Mouse (Mus musculus): ENCODE data around the gene Usp36. TPM values are rescaled to one million over a fixed set of nuclear protein-coding genes. Genes with fewer than 3 reads are reported as not detected.
"Not testable (repeated sequence)": the region's sequence is repeated elsewhere in the genome, so short reads cannot be mapped to it uniquely, and the experiment has no call there.

The Usp36 gene
- polyA plus RNA-seq, 1 experiment, result 19.0 TPM

DNA sequence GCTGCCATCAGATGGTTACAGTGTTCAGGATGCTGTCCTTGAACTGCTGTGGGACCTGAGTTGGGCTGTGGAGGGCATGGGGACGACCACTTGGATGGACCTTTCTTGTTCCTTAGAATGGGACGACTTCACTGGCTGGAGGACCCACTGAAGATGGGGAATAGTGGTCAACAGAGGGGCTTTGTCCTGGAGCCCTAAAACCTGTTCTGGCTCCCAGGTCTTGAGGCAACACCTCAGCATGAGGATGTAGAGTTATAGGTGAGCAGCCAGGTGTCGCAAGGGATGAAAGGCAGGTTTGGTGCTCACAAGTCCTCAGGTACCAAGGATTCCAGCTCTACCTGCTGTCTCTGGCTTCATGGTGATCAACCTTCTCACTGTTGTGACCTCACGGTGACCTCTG, 36.4 kb upstream of the Usp36 start:
- peaks cover 14% of the 10 kb centered on the region for H3K4me1 ChIP-seq (ENCODE audit: control insufficient read depth, insufficient read depth, low read length)
- 90% methylated on average over 4 of the region's 4 CpGs for WGBS
- TF ChIP-seq CTCF (IDR thresholded peaks at IDR 0.05; ENCODE audit: insufficient read depth, low read length) (no peak), POLR2A (IDR thresholded peaks at IDR 0.05; ENCODE audit: borderline replicate concordance, extremely low read depth, low read depth, low read length) (no peak)
- H3K4me3 ChIP-seq (replicated peaks; ENCODE audit: extremely low read depth, low read depth, low read length), result no peak overlapping the region
- no peak for DNase-seq

GRCm38 (mm10) chr11:118324541-118324940, 34.5 kb upstream of the Usp36 start:
- TF ChIP-seq CTCF (IDR thresholded peaks at IDR 0.05; ENCODE audit: insufficient read depth, low read length) (no peak), POLR2A (IDR thresholded peaks at IDR 0.05; ENCODE audit: borderline replicate concordance, extremely low read depth, low read depth, low read length) (no peak)
- Histone ChIP-seq H3K4me1 (ENCODE audit: control insufficient read depth, insufficient read depth, low read length) (peaks cover 14% of the 10 kb centered on the region), H3K4me3 (replicated peaks; ENCODE audit: extremely low read depth, low read depth, low read length) (no peak overlapping the region)
- WGBS, result 48% methylated on average over 5 of the region's 5 CpGs
- DNase-seq, result no peak

DNA sequence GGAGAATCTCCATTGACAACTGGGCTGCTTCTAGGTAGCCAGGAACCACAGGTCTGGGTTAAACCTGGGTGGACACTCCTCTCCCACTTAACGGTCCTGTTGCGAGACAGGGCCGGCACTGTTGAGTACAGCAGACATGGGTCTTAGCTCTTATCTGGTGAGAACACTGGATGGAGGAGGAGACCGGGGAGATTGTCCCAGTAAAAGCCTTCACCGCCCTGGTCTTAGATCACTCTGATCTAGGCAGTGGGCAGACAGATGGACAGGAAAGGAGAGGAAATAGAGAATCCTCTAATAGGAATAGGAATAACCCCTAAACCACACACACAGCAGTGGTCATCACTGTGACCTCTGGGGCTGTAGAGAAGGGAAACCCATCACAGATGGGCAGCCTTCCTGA, 33.9 kb upstream of the Usp36 start:
- TF ChIP-seq POLR2A (IDR thresholded peaks at IDR 0.05; ENCODE audit: borderline replicate concordance, extremely low read depth, low read depth, low read length) (no peak), CTCF (IDR thresholded peaks at IDR 0.05; ENCODE audit: insufficient read depth, low read length) (no peak)
- H3K4me3 ChIP-seq (replicated peaks; ENCODE audit: extremely low read depth, low read depth, low read length), result no peak overlapping the region

DNA sequence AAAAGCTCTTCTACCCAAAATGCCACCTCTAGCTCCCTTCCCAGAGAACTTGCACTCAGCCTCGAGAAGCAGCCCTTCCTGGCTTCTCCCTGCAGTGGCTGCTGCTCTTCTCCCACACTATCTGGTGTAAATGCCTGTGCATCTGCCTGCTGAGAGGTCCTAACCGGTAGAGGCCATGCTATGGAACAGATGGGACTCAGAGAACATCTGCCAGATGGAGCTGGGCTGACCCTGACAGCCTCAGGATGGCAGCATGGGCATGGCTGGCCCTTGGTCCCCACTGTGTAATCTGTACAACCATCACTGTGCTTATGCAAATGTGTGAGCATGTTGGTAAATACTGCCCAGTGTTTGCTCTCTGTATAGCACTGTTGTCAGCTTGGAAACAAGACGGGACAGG, 32.6 kb upstream of the Usp36 start:
- peaks cover 10% of the 10 kb centered on the region for H3K4me1 ChIP-seq (ENCODE audit: control insufficient read depth, insufficient read depth, low read length)
- no peak for TF ChIP-seq CTCF (IDR thresholded peaks at IDR 0.05; ENCODE audit: insufficient read depth, low read length)
- no peak for TF ChIP-seq POLR2A (IDR thresholded peaks at IDR 0.05; ENCODE audit: borderline replicate concordance, extremely low read depth, low read depth, low read length)

More for the DNA sequence above, 33.9 kb upstream of the Usp36 start:
- H3K4me1 ChIP-seq (ENCODE audit: control insufficient read depth, insufficient read depth, low read length), result peaks cover 14% of the 10 kb centered on the region
- 62% methylated on average over 5 of the region's 5 CpGs for WGBS
- DNase-seq, result no peak

DNA sequence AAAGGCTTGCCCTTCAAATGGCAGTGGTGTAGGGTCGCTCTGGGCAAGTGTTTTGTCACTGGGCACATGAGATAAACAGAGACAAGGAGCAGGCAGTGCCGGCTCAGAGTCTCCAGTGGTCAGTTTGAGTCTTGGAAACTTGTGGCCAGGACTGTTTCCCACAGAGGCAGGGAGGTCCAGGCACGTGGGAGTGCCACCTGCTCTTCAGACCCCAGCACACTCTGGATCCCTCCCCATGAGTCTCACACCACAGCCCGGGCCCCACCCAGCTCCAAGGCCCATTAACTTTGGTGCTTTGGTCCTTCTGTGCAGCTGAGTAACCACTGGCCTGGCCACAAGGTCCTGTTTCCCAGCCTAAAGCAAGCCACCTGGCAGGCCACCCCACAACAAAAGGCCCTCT, 31.9 kb upstream of the Usp36 start:
- WGBS, result 56% methylated on average over 4 of the region's 4 CpGs
- DNase-seq, result no peak
- no peak overlapping the region for H3K4me3 ChIP-seq (replicated peaks; ENCODE audit: extremely low read depth, low read depth, low read length)
- H3K4me1 ChIP-seq (ENCODE audit: control insufficient read depth, insufficient read depth, low read length), result peaks cover 4% of the 10 kb centered on the region
- TF ChIP-seq POLR2A (IDR thresholded peaks at IDR 0.05; ENCODE audit: borderline replicate concordance, extremely low read depth, low read depth, low read length) (no peak), CTCF (IDR thresholded peaks at IDR 0.05; ENCODE audit: insufficient read depth, low read length) (no peak)

More for the DNA sequence above, 32.6 kb upstream of the Usp36 start:
- no peak overlapping the region for H3K4me3 ChIP-seq (replicated peaks; ENCODE audit: extremely low read depth, low read depth, low read length)
- WGBS, result 34% methylated on average over 3 of the region's 3 CpGs
- no peak for DNase-seq

GRCm38 (mm10) chr11:118321500-118321899, 31.5 kb upstream of the Usp36 start:
- Histone ChIP-seq H3K4me3 (replicated peaks; ENCODE audit: extremely low read depth, low read depth, low read length) (no peak overlapping the region), H3K4me1 (ENCODE audit: control insufficient read depth, insufficient read depth, low read length) (peaks cover under 1% of the 10 kb centered on the region)
- no peak for TF ChIP-seq POLR2A (IDR thresholded peaks at IDR 0.05; ENCODE audit: borderline replicate concordance, extremely low read depth, low read depth, low read length)
- no peak for TF ChIP-seq CTCF (IDR thresholded peaks at IDR 0.05; ENCODE audit: insufficient read depth, low read length)
- no peak for DNase-seq
- 83% methylated on average over 7 of the region's 7 CpGs for WGBS

DNA sequence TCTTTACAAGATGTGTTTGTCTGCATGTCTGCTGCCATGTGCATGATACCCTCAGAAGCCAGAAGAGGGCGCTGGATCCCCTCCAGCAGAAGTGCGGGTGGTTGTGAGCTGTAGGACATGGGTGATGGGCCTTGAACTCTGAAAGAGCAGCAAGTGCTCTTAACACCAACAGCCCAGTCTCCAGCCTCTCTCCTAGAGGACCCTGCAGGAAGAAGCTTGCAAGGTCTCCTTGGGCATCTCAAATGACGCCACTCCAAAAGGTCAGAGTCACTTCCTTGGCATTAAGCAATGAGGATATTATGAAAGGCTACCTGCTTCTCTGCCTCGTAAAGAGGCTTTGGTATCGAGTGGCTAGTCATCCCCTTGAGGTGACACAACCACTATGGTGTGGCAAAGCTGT, 28.6 kb upstream of the Usp36 start:
- H3K4me3 ChIP-seq (replicated peaks; ENCODE audit: extremely low read depth, low read depth, low read length), result no peak overlapping the region
- no peak for TF ChIP-seq POLR2A (IDR thresholded peaks at IDR 0.05; ENCODE audit: borderline replicate concordance, extremely low read depth, low read depth, low read length)
- TF ChIP-seq CTCF (IDR thresholded peaks at IDR 0.05; ENCODE audit: insufficient read depth, low read length), result peak; percentile 81
- 46% methylated on average over 5 of the region's 5 CpGs for WGBS
- DNase-seq, result peak; percentile 46
- H3K4me1 ChIP-seq (ENCODE audit: control insufficient read depth, insufficient read depth, low read length), result no peaks in the 10 kb centered on the region; the same call in 1 of the 2 replicates

GRCm38 (mm10) chr11:118317129-118317528, 27.1 kb upstream of the Usp36 start:
- TF ChIP-seq CTCF (IDR thresholded peaks at IDR 0.05; ENCODE audit: insufficient read depth, low read length), result peak; percentile 96
- TF ChIP-seq POLR2A (IDR thresholded peaks at IDR 0.05; ENCODE audit: borderline replicate concordance, extremely low read depth, low read depth, low read length), result no peak
- Histone ChIP-seq H3K4me3 (replicated peaks; ENCODE audit: extremely low read depth, low read depth, low read length) (no peak overlapping the region), H3K4me1 (ENCODE audit: control insufficient read depth, insufficient read depth, low read length) (no peaks in the 10 kb centered on the region)
- DNase-seq, result peak; percentile 56
- 22% methylated on average over 7 of the region's 7 CpGs for WGBS

DNA sequence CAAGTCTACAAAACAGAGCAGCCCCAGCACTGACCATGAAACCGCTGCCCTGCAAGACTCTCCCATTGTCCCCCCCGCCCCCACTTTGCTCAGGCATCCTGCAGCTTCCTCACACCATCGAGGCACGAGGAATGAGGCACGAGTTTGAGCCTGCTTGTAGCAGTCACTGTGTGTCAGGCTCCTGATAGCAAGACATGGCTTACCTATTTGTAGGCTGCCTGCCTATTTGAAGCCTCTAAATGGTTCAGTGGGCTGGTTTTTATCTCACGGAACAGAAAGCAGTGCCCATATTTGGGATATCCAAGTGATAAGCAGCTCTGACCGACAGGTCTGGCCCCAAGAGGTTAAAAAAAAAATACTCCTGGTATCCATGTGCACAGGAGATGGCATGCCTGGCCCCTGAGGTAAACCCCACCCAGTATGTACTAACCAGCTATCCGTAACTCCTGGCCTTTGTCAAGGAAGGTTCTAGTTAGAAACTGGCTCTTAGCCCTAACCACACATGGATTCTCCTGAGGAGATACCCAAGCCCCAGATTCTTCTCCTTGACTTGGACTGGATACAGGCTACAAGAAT, 26.3 kb upstream of the Usp36 start:
- H3K4me3 ChIP-seq (replicated peaks; ENCODE audit: extremely low read depth, low read depth, low read length), result no peak overlapping the region
- WGBS, result 85% methylated on average over 8 of the region's 8 CpGs
- TF ChIP-seq CTCF (IDR thresholded peaks at IDR 0.05; ENCODE audit: insufficient read depth, low read length) (no peak), POLR2A (IDR thresholded peaks at IDR 0.05; ENCODE audit: borderline replicate concordance, extremely low read depth, low read depth, low read length) (no peak)
- DNase-seq, result no peak
- no peaks in the 10 kb centered on the region for H3K4me1 ChIP-seq (ENCODE audit: control insufficient read depth, insufficient read depth, low read length)

DNA sequence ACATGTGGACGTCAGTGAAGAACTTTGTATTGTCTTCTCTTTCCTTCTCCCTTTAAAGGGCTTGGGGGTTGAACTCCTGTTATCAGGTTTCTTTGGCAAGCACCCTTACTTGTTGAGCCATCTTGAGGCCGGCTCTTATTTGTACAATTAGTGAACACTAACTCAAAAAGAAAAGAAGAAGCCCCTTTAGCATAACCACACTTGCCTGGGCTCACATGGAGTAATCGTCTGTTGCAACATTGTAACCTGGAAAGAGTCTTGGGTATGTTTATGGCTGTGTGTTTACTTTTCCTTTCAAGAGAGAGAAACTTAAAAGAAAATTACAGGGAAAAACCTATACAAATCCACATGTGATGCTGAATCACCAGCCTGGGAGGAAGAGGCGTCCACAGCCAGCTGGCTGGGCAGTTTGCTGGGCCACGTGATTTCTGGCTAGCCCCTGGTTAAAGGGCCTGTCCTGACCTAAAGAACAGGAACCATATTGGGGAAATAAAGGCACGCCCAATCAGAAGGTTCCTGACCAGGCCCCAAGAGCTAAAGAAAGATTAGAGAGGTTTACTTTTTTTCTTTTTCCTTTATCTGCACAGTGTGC, 22.2 kb upstream of the Usp36 start:
- 52% methylated on average over 6 of the region's 6 CpGs for WGBS
- no peak overlapping the region for H3K4me3 ChIP-seq (replicated peaks; ENCODE audit: extremely low read depth, low read depth, low read length)
- no peaks in the 10 kb centered on the region for H3K4me1 ChIP-seq (ENCODE audit: control insufficient read depth, insufficient read depth, low read length)
- no peak for DNase-seq
- TF ChIP-seq POLR2A (IDR thresholded peaks at IDR 0.05; ENCODE audit: borderline replicate concordance, extremely low read depth, low read depth, low read length) (no peak), CTCF (IDR thresholded peaks at IDR 0.05; ENCODE audit: insufficient read depth, low read length) (no peak)

GRCm38 (mm10) chr11:118307962-118308361, 17.9 kb upstream of the Usp36 start:
- H3K4me1 ChIP-seq (ENCODE audit: control insufficient read depth, insufficient read depth, low read length); H3K4me3 ChIP-seq (replicated peaks; ENCODE audit: extremely low read depth, low read depth, low read length); DNase-seq: not testable (repeated sequence)
- 91% methylated on average over 2 of the region's 2 CpGs for WGBS

DNA sequence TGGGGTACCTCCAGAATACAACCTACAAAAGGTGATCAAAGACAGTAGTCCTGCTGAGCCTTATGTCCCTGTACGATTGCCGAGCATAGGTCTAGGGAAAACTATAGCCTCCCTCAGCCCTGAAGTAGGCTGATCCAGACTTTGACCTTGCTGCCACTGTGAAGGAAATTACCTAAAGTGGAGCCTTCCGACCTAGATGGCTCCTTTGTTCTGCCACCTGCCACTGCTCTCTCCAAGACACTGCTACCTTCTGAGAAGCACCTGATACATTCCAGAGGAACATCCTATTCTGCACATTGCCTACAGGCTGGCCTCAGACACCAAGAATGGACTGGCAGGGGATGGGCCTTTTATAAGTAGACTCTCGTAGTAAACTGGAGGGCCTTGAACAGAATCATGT, 13.9 kb upstream of the Usp36 start:
- not testable (repeated sequence) for H3K4me3 ChIP-seq (replicated peaks; ENCODE audit: extremely low read depth, low read depth, low read length); DNase-seq; H3K4me1 ChIP-seq (ENCODE audit: control insufficient read depth, insufficient read depth, low read length)
- WGBS, result 93% methylated on average over 4 of the region's 4 CpGs
